Mouse (Mus musculus) hematopoietic stem cell, adult 5-6 weeks (primary cell): ENCODE results near the gene Zfp593. TPM values are rescaled to one million over a fixed set of nuclear protein-coding genes. Genes with fewer than 3 reads are reported as not detected.
A peak's percentile ranks its signal among the peaks of the same experiment; 100 is the strongest.
"Not testable (repeated sequence)": the region's sequence is repeated elsewhere in the genome, so short reads cannot be mapped to it uniquely, and the experiment has no call there.

Experiments used
- ATAC-seq, 2 experiments: fragments of 125-278 bp in 1 of 2; replicated peaks in 1 of 2; 2 replicates each; pipeline ENCODE4 v1.8.0; 2016 to 2017; ENCODE audit warnings: inconsistent platforms in 2 of 2, mild to moderate bottlenecking in 2 of 2, moderate number of reproducible peaks in 2 of 2, low read depth in 1 of 2, moderate TSS enrichment in 1 of 2; ENCODE audit not compliant: low FRiP score in 2 of 2, poor library complexity in 2 of 2, severe bottlenecking in 2 of 2, insufficient read depth in 1 of 2, low TSS enrichment in 1 of 2
- total RNA-seq: library from RNA; stranded (forward); fragments of 172-1452, 232-1000 nt; gene quantifications from 2 replicates; pipeline ENCODE4 v1.2.3, GENCODE M21; 2017

The Zfp593 gene
- 10.7 and 14.4 TPM in 2 replicates for total RNA-seq

GRCm38 (mm10) chr4:134245148-134245843 is at the start of gene Zfp593:
Zfp593 (minus strand) TSS chr4:134245592.
- peak; percentile 75 to 78 for ATAC-seq

GRCm38 (mm10) chr4:134293692-134294163 is 48.3 kb upstream of the Zfp593 start:
- no peak for ATAC-seq

DNA sequence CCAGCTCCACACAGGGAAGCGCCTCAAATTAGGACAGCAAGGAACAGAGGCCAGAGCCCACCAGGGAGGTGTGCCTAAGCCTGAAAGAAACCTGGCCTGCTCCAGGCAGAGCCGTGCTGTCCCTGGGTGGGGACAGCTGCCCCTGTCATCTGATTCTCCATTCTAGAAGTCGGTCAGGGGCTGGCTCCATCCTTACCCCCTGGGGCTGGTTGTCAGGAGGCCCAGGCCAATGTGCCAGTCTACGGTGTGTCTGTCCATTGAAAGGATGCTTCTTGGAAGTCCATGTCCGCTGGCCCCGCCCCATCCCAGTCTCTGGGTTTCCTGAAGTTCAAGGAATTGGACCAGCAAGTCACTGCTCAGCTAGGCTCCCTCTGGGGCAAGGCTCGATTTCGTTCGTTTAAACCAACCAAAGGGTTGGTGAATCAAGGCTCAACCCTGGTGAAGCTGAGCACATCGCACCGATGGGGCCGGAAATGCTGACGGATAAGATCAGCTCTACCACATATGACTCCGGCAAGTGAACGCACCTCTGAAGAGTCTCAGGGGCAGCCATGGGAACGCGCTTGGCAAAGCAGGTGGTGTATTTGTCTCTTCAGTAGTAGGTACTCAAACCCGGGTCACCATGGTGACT is 47.8 kb upstream of the Zfp593 start:
- ATAC-seq = no peak

GRCm38 (mm10) chr4:134292067-134292466 is 46.7 kb upstream of the Zfp593 start:
- ATAC-seq = peak; percentile 61 to 66; a peak in 3 of 4 replicates

GRCm38 (mm10) chr4:134288397-134289256 is 43.2 kb upstream of the Zfp593 start:
- ATAC-seq = peak in 1 of 2 experiments; percentile 4; a peak in 1 of 4 replicates

DNA sequence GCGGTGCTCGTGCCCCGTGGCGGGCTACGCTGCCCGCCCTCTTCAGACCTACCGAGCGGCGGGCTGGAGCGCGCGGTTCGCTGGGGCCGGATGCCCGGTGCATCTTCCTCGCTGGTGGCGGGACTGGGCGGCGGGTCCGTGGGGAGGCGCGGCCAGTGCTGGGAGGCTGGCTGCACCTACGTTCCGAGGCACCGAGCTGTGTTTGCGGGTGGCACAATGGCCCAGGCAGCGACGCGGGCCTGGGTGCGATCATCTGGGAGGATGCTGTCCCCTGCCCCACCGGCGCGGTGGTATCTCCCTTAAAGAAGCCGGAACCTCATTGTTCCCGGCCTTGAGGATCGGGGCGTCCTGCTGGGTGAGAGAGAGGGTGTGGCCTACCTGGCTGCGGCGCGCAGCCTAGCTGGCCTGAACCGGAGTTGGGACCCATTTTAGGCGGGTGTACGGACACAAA is 42.2 kb upstream of the Zfp593 start, which contains the start of gene Pdik1l:
Gene Pdik1l, minus strand, starts transcription at position 321 of the 451 bp plus-strand sequence.
- ATAC-seq = peak; percentile 72 to 77

DNA sequence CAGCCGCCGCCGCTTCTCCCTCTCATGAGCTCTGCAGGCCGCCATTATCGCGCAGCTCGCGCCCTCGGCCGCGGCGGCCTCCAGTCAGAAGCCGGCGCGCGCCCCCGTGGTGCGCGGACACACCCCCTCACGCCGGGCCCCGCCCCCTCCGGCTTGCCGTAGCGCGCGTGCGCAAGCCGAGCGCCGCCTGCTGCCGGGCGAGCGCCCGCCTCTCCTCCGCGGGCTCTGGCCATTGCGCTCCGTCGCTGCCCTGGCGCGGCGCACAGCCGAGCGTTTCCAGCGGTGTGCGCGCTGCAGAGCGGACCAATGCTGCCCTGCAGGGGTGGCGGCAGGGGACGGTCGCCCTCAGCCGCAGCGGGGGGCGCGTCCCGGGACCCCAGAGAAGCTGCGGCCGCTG is 41.8 kb upstream of the Zfp593 start:
- ATAC-seq = peak; percentile 42 to 64

DNA sequence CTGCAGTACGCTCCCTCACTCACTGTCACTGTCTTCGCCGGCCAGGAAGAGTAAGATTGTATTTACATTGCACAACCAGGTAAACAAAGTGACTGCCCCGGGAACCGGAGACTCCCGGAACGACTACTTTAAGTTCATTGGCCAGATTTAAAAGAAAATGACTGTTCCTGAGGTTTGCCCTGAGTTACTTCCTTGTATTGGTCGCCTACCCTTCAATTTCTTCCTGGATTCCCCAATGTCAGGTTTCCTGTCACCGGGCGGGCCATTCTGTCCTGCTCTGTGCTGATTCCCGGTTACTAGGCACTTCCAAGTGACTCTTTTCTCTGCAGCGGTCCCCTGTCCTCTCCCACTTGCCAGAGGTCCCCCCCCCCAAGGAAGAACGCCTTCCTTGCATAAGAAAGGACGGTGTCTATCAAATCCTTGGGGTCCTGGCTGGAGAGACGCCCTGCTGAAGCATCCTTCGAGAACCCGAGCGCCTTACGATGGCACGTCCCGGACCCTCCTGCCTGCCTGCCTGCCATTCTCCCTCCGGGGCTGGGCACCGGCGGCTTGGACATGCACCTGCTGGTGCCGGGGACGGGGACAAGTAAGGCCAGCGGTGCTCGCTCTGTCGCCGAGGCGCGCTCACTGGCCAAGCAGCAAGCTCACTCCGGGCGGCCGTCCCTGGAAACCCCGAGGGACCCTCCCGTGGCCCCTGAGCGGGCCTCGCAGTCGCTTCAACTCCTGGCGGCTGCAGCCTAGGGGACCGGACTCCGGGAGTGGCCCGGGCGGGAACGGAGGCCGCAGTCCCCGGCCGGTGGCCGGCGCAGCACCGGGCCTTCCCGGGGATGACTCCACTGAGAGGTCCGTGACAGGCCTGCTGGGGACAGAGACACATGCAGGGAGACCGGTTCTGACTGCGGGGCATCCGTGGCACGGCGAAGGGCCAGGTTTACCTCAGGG is 41.1 kb upstream of the Zfp593 start:
- ATAC-seq = no peak

DNA sequence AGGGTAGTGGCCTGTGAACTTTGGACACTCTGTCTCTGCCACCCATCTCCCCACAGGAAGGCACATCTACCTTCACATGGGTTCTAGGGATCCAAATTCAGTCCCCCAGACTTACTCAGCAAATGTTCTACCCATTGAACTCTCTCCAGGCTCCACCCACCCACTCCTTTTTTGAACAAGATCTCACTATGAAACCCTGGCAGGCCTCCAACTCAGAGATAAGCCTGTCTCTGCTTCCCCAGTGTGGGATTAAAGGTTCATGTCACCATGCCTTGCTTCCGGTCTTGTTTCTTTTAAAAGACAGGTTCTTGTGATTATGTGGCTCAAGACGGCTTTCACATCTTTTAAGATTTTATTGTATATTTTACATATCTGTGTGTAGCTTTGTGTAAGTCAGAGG is 39.5 kb upstream of the Zfp593 start:
- no peak for ATAC-seq

DNA sequence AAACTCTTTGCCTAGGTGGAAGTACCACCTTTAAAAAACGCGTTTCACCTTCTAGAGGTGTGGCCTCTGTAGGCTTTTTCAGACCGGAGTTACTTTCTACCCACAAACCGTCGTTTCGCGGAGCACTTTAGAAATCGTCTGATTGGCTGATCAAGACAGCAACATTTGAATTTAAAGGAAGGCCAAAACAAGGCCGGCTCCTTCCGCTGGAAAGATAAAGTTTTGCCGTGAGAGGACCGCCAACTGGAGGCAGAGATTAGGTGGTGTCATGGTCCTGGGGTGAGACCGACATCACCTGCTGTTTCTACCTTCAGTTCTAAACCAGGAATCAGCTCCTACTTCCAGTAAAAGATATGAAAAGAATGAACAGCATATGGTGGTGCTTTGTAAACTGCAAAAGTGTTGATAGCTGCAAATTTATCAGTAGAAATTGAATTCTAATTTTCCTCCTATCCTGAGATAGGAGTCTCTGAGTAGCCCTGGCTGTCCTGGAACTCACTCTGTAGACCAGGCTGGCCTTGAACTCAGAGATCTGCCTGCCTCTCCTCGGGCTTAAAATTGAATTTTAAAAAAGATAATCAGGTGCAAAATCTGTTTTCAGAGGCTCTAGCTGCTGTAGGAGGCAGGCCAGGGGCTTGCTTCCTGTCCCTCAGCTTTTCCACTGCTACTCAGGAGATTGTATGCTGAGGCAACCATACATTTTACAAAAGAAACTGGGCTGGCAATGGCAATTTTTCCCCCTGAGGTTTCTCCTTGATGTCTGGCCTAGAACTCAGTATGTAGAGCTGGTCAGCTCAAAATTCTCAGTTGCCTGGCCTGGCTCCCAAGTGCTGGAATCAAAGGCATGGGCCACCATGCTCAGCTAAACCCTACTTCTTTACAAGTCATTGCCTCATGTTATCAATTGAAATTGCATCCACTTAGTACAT is 28.3 kb upstream of the Zfp593 start:
- ATAC-seq = peak; percentile 81 to 87

DNA sequence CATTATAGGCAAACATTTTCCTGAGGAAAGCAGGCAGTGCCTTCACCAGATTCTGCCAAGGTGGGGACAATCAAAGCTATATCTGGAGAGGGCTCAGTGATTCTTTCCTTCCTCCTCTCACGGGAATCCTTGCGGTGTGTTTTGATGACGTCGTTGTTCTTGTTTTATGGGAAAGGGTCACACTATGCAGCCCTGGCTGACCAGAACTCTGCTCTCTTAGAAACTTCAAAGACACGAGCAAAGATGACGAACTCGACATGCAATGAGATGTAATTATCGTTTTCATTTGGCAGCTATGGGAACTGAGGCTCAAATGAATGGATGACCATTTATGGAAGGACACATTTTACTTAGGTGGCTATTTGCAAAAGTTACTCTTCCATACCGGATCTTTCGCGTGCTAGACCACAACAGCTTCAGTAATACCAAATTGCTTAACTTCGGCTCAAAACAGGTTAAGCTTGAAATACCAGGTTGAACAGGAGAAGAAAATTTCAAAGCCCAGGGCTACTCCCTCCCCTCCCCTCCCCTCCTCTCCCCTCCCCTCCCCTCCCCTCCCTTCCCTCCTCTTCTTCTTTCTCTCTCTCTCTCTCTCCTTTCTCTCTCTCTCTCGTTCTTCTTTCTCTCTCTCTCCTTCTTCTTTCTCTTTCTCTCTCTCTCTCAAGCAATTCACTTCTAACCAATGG is 27.5 kb upstream of the Zfp593 start:
- ATAC-seq = no peak

DNA sequence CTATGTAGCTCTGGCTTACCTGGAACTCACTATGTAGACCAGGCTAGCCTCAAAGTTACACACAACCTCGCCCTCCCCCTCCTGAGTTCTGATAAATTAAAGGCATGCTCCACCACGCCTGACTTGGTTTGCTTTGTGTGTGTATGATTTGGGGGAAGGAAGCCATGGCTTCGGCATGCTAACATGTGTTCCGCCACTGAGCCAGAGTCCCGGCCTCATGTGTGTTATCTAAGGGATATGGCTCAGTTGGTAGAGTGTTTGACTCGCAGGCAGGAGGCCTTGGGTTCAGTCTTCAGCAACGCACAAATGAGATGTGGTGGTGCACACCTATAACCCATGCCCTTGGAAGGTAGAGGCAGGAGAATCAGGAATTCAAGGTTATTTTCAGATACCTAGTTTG is 26.6 kb upstream of the Zfp593 start:
- ATAC-seq = no peak

DNA sequence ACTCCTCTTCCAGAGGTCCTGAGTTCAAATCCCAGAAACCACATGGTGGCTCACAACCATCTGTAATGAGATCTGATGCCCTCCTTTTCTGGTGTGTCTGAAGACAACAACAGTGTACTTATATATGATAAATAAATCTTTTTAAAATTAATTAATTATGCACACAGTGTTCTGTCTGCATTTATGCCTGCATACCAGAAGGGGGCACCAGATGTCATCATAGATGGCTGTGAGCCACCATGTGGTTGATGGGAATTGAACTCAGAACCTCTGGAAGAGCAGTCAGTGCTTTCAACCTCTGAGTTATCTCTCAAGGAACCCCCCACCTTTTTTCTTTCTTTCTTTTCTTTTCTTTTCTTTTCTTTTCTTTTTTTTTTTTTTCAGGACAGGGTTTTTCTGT is 24.2 kb upstream of the Zfp593 start:
- not testable (repeated sequence) for ATAC-seq

- peak; percentile 46 to 53; a peak in 3 of 4 replicates for ATAC-seq
Measured at GRCm38 (mm10) chr4:134268102-134268655, 22.8 kb upstream of the Zfp593 start.
